ENCODE assay signal across 8 mouse cellular contexts in the genomic region with DNA sequence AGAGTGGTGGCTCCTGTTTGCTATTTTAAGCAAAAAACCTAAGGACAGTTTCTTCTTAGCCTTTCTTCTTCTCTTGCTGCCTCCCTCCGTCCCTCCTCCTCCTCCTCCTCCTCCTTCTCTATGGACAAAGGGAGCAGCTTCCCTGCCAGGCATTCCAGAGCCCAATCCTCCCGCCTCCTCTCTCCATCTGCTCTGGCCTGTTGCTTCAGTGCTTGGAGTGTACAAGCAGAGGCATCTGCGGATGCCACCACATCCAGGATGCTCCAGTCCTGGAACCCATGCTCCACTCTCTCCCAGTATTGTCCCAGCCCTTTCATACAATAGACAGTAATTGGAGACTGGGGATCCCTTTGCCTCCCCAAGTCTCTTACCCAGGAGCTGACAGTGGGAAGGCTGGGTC. TPM values are rescaled to one million over a fixed set of nuclear protein-coding genes. Genes with fewer than 3 reads are reported as not detected.
DNase-seq lines count a peak whose midpoint lies in the region; ATAC-seq and TF ChIP-seq lines count a peak whose summit lies in the region.

No protein-coding gene starts in this region.

- H3K27ac ChIP-seq in cortical plate, adult 2 months (ENCODE audit: insufficient read depth, low read length): peak overlapping the region; percentile 92; the same call in 1 of the 2 replicates
- peak overlapping the region; percentile 74 for H3K27ac ChIP-seq in intestine, embryonic 16.5 days (ENCODE audit: low read length)
- H3K27ac ChIP-seq in lung, embryonic 16.5 days (ENCODE audit: low read length): peak overlapping the region; percentile 93

- H3K27me3 ChIP-seq in intestine, embryonic 16.5 days (replicated peaks; ENCODE audit: control insufficient read depth, insufficient read depth, low read length): no peaks in the 10 kb centered on the region
- H3K27me3 ChIP-seq in lung, embryonic 16.5 days (ENCODE audit: control insufficient read depth, insufficient read depth, low read depth, low read length): no peaks in the 10 kb centered on the region

- intact Hi-C loops in gastrocnemius, postnatal 36 days (cut with DNase I): loop anchor here (5.0 kb wide), 1 partner anchor 33 kb away; no protein-coding TSS in a partner anchor

- peaks cover 5% of the 10 kb centered on the region; the same call in 1 of the 2 replicates for H3K4me1 ChIP-seq in cortical plate, adult 2 months (ENCODE audit: control insufficient read depth, insufficient read depth, low read length)
- peaks cover 14% of the 10 kb centered on the region for H3K4me1 ChIP-seq in intestine, embryonic 16.5 days (ENCODE audit: control insufficient read depth, insufficient read depth, low read length)
- H3K4me1 ChIP-seq in lung, embryonic 16.5 days (replicated peaks; ENCODE audit: control insufficient read depth, insufficient read depth, low read length): peaks cover 13% of the 10 kb centered on the region; the same call in 1 of the 2 replicates

- H3K36me3 ChIP-seq in intestine, embryonic 16.5 days (ENCODE audit: control insufficient read depth, insufficient read depth, low read length): no peaks in the 10 kb centered on the region
- no peaks in the 10 kb centered on the region for H3K36me3 ChIP-seq in lung, embryonic 16.5 days (ENCODE audit: control insufficient read depth, insufficient read depth, low read length)

- peak overlapping the region; percentile 84 for H3K4me2 ChIP-seq in intestine, embryonic 16.5 days (ENCODE audit: low read depth, low read length)
- H3K4me2 ChIP-seq in lung, embryonic 16.5 days (ENCODE audit: low read depth, low read length): peak overlapping the region; percentile 92

- 7% methylated on average over 3 of the region's 3 CpGs for WGBS in intestine, embryonic 16.5 days
- 4% methylated on average over 3 of the region's 3 CpGs for WGBS in lung, embryonic 16.5 days

- DNase-seq in gastrocnemius, adult 18-20 months (ENCODE audit: low spot score): peak; percentile 50
- DNase-seq in gastrocnemius, postnatal 36 days: no peak
- peak; percentile 97 for DNase-seq in heart, adult 11 months
- DNase-seq in right cerebral cortex, postnatal 14 days: peak; percentile 59
- DNase-seq in urinary bladder, adult 18-20 months (ENCODE audit: low spot score in 2 of 2): no peak

- 0 out of 2 replicates have a peak, but pooled peaks have one; percentile 12 for ATAC-seq in intestine, embryonic 16.5 days
- peak; percentile 35 for ATAC-seq in lung, embryonic 16.5 days (ENCODE audit: low read depth)

- H3K4me3 ChIP-seq in cortical plate, adult 2 months (ENCODE audit: insufficient read depth, low read length): peak overlapping the region; percentile 75
- peak overlapping the region; percentile 91 for H3K4me3 ChIP-seq in intestine, embryonic 16.5 days (ENCODE audit: low read length)
- H3K4me3 ChIP-seq in lung, embryonic 16.5 days (ENCODE audit: low read length): peak overlapping the region; percentile 87

- no peaks in the 10 kb centered on the region for H3K9me3 ChIP-seq in intestine, embryonic 16.5 days (ENCODE audit: control insufficient read depth, low read length)
- no peaks in the 10 kb centered on the region for H3K9me3 ChIP-seq in lung, embryonic 16.5 days (ENCODE audit: control insufficient read depth, low read length)

- TF ChIP-seq POLR2A in cortical plate, adult 2 months (IDR thresholded peaks at IDR 0.05; ENCODE audit: extremely low read depth, insufficient read depth, low read length): peak; percentile 75

- no peak for TF ChIP-seq CTCF in cortical plate, adult 2 months (IDR thresholded peaks at IDR 0.05; ENCODE audit: extremely low read depth, insufficient read depth, low read length)

- peak overlapping the region; percentile 96 for H3K9ac ChIP-seq in intestine, embryonic 16.5 days (ENCODE audit: low read depth, low read length)
- peak overlapping the region; percentile 96 for H3K9ac ChIP-seq in lung, embryonic 16.5 days (ENCODE audit: low read length)

RNA-seq across cellular contexts. Expression of a gene that starts 1.1 kb away (rescaled TPM):
- 1 to 10 TPM; 2.9 to 3.7 TPM for total RNA-seq in gastrocnemius, adult 18-20 months (2021)
- total RNA-seq in gastrocnemius, postnatal 36 days (2021): 1 to 10 TPM; 5.2 to 5.3 TPM
- polyA plus RNA-seq in cortical plate, adult 2 months (2012; rRNA removed): 20.8 and 23.2 TPM in 2 replicates
- polyA plus RNA-seq in intestine, embryonic 16.5 days (2015; fragmentation: Nextera tagmentation; extraction: Ambion mirVana): 9.9 and 11.1 TPM in 2 replicates
- 16.0 and 16.5 TPM in 2 replicates for polyA plus RNA-seq in lung, embryonic 16.5 days (2015; fragmentation: Nextera tagmentation; extraction: Ambion mirVana)

RNA-seq across cellular contexts. Expression of a gene that starts 39.5 kb away (rescaled TPM):
- total RNA-seq in gastrocnemius, adult 18-20 months (2021): 1 to 10 TPM in 1 of 2 experiments, under 1 TPM in 1; 0.80 to 1.6 TPM
- total RNA-seq in gastrocnemius, postnatal 36 days (2021): 1 to 10 TPM; 1.1 to 2.7 TPM
- 11.9 and 13.0 TPM in 2 replicates for polyA plus RNA-seq in cortical plate, adult 2 months (2012; rRNA removed)
- polyA plus RNA-seq in intestine, embryonic 16.5 days (2015; fragmentation: Nextera tagmentation; extraction: Ambion mirVana): 0.97 and 1.0 TPM in 2 replicates
- polyA plus RNA-seq in lung, embryonic 16.5 days (2015; fragmentation: Nextera tagmentation; extraction: Ambion mirVana): 0.79 and 0.88 TPM in 2 replicates

RNA-seq across cellular contexts. Expression of a gene that starts 45.4 kb away (rescaled TPM):
- total RNA-seq in gastrocnemius, adult 18-20 months (2021): 1 to 10 TPM; 1.3 to 2.7 TPM
- total RNA-seq in gastrocnemius, postnatal 36 days (2021): 1 to 10 TPM; 1.9 to 2.1 TPM
- polyA plus RNA-seq in cortical plate, adult 2 months (2012; rRNA removed): 1.2 and 1.4 TPM in 2 replicates
- polyA plus RNA-seq in intestine, embryonic 16.5 days (2015; fragmentation: Nextera tagmentation; extraction: Ambion mirVana): 16.2 and 16.3 TPM in 2 replicates
- 31.1 and 33.6 TPM in 2 replicates for polyA plus RNA-seq in lung, embryonic 16.5 days (2015; fragmentation: Nextera tagmentation; extraction: Ambion mirVana)

Comparison
In these comparisons a context has a peak if more than half of its experiments do, and no peak if none do; other contexts are left out.
1. DNase-seq: peak in gastrocnemius, adult 18-20 months (single experiment), heart, adult 11 months (single experiment) and right cerebral cortex, postnatal 14 days (single experiment); none in gastrocnemius, postnatal 36 days (0 of 2) and urinary bladder, adult 18-20 months (0 of 2).
2. Peak in every context shown above with its lines, with median percentiles within 50 percentile points of each other: H3K27ac ChIP-seq and H3K4me3 ChIP-seq.